In the genomic region with DNA sequence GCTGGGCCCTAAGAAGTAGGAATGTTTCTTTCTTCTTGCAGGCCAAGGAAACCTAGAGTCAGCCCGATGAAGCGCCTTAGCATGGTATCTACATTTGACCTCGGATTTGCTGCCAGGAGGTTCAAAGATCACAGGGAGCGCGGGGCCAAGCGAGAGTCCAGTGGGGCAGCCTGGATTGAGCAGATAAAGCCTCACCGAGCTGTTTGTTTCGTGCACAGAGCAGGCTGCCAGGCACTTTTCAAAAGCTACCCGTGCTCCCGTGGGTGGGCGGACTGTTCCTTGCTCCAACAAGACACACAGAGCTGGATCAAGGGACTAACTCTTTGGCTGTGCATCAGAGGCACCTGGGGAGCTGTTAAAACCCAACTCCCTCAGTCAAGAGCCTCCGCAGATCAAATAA, we compare ENCODE assay signal across 12 mouse cellular contexts. TPM values are rescaled to one million over a fixed set of nuclear protein-coding genes. Genes with fewer than 3 reads are reported as not detected.
A peak's percentile ranks its signal among the peaks of the same experiment; 100 is the strongest.
DNase-seq lines count a peak whose midpoint lies in the region; ATAC-seq and TF ChIP-seq lines count a peak whose summit lies in the region.
"Had no signal": no experiment of that assay in that cellular context is flagged by ENCODE, and none has a peak within 500 bp of the region (broad histone marks: within the 10 kb centered on the region; RNA-seq: fewer than 3 reads in every experiment).

No protein-coding gene starts in this region.

- H3K27me3 ChIP-seq in heart, postnatal 0 days (ENCODE audit: control insufficient read depth, insufficient read depth, low read length) = peaks cover 16% of the 10 kb centered on the region
- H3K27me3 ChIP-seq in embryonic facial prominence, embryonic 13.5 days = peaks cover 5% of the 10 kb centered on the region; the same call in 1 of the 2 replicates
- no peaks in the 10 kb centered on the region for H3K27me3 ChIP-seq in liver, embryonic 16.5 days (ENCODE audit: control insufficient read depth, insufficient read depth, low read depth, low read length)
- no peaks in the 10 kb centered on the region for H3K27me3 ChIP-seq in forebrain, embryonic 15.5 days

- no peaks in the 10 kb centered on the region for H3K9me3 ChIP-seq in heart, postnatal 0 days (replicated peaks; ENCODE audit: control insufficient read depth, low read length)
- no peaks in the 10 kb centered on the region for H3K9me3 ChIP-seq in embryonic facial prominence, embryonic 13.5 days
- no peaks in the 10 kb centered on the region for H3K9me3 ChIP-seq in liver, embryonic 16.5 days (replicated peaks; ENCODE audit: control insufficient read depth, low read length)
- no peaks in the 10 kb centered on the region for H3K9me3 ChIP-seq in forebrain, embryonic 15.5 days

- H3K4me1 ChIP-seq in heart, postnatal 0 days (ENCODE audit: control insufficient read depth, insufficient read depth) = peaks cover 8% of the 10 kb centered on the region
- peaks cover 67% of the 10 kb centered on the region for H3K4me1 ChIP-seq in embryonic facial prominence, embryonic 13.5 days
- no peaks in the 10 kb centered on the region for H3K4me1 ChIP-seq in liver, embryonic 16.5 days (ENCODE audit: control insufficient read depth, low read depth, low read length)
- peaks cover 23% of the 10 kb centered on the region for H3K4me1 ChIP-seq in forebrain, embryonic 15.5 days

- no peak overlapping the region for H3K9ac ChIP-seq in heart, postnatal 0 days (replicated peaks; ENCODE audit: low read depth, low read length)
- H3K9ac ChIP-seq in embryonic facial prominence, embryonic 13.5 days = 0 out of 2 replicates have a peak overlapping the region, but pooled peaks have one; percentile 32
- H3K9ac ChIP-seq in liver, embryonic 16.5 days (ENCODE audit: low read depth, low read length) = no peak overlapping the region
- no peak overlapping the region for H3K9ac ChIP-seq in forebrain, embryonic 15.5 days (replicated peaks)

- no peak overlapping the region for H3K4me3 ChIP-seq in heart, postnatal 0 days (ENCODE audit: low read depth, low read length)
- no peak overlapping the region for H3K4me3 ChIP-seq in embryonic facial prominence, embryonic 13.5 days
- H3K4me3 ChIP-seq in liver, embryonic 16.5 days (ENCODE audit: low read depth, low read length) = no peak overlapping the region
- no peak overlapping the region for H3K4me3 ChIP-seq in forebrain, embryonic 15.5 days
- H3K4me3 ChIP-seq: myocyte had no signal

- peak overlapping the region; percentile 21; the same call in 1 of the 2 replicates for H3K4me2 ChIP-seq in heart, postnatal 0 days (ENCODE audit: low read depth, low read length)
- no peak overlapping the region for H3K4me2 ChIP-seq in embryonic facial prominence, embryonic 13.5 days
- H3K4me2 ChIP-seq in liver, embryonic 16.5 days (ENCODE audit: low read depth, low read length) = 0 out of 2 replicates have a peak overlapping the region, but pooled peaks have one; percentile 30
- no peak overlapping the region for H3K4me2 ChIP-seq in forebrain, embryonic 15.5 days (replicated peaks)

- TF ChIP-seq EP300 in heart, postnatal 0 days (IDR thresholded peaks at IDR 0.05; ENCODE audit: low read depth) = no peak

- no peak for TF ChIP-seq CTCF in heart, postnatal 0 days (IDR thresholded peaks at IDR 0.05; ENCODE audit: low read depth)

- H3K36me3 ChIP-seq in heart, postnatal 0 days (replicated peaks; ENCODE audit: control insufficient read depth, insufficient read depth, low read length) = no peaks in the 10 kb centered on the region
- no peaks in the 10 kb centered on the region for H3K36me3 ChIP-seq in embryonic facial prominence, embryonic 13.5 days
- no peaks in the 10 kb centered on the region for H3K36me3 ChIP-seq in liver, embryonic 16.5 days (ENCODE audit: control insufficient read depth, insufficient read depth)
- H3K36me3 ChIP-seq in forebrain, embryonic 15.5 days = no peaks in the 10 kb centered on the region

- ATAC-seq in heart, postnatal 0 days (ENCODE audit: insufficient read depth, low read depth) = no peak
- ATAC-seq in embryonic facial prominence, embryonic 13.5 days (ENCODE audit: insufficient number of reproducible peaks, insufficient read depth, low FRiP score, low TSS enrichment, low read depth) = no peak
- ATAC-seq in liver, embryonic 16.5 days (ENCODE audit: low read depth) = peak; percentile 71
- ATAC-seq in forebrain, embryonic 15.5 days (replicated peaks) = no peak
- ATAC-seq in monocyte, adult 5-6 weeks (replicated peaks; ENCODE audit: insufficient number of reproducible peaks, low FRiP score, low TSS enrichment, poor library complexity, severe bottlenecking) = no peak
- ATAC-seq: inflammation-experienced regulatory T-cells, adult 6 months had no signal

- H3K27ac ChIP-seq in heart, postnatal 0 days (ENCODE audit: low read depth) = 0 out of 2 replicates have a peak overlapping the region, but pooled peaks have one; percentile 27
- no peak overlapping the region for H3K27ac ChIP-seq in embryonic facial prominence, embryonic 13.5 days
- peak overlapping the region; percentile 55; the same call in 1 of the 2 replicates for H3K27ac ChIP-seq in liver, embryonic 16.5 days (ENCODE audit: low read length)
- no peak overlapping the region for H3K27ac ChIP-seq in forebrain, embryonic 15.5 days (replicated peaks)

- no peak for DNase-seq in heart, postnatal 0 days (ENCODE audit: low spot score)
- DNase-seq in heart, postnatal 4 days = no peak
- DNase-seq in kidney, adult 9 months = peak; percentile 69
- DNase-seq: cerebellum, postnatal 36 days; gastrocnemius, postnatal 14 days; retina, postnatal 1 day had no signal

- 40% methylated on average over 12 of the region's 12 CpGs for WGBS in heart, postnatal 0 days
- 64% methylated on average over 12 of the region's 12 CpGs for WGBS in embryonic facial prominence, embryonic 13.5 days
- WGBS in liver, embryonic 16.5 days (ENCODE audit: insufficient replicate concordance) = 37% methylated on average over 12 of the region's 12 CpGs
- 54% methylated on average over 12 of the region's 12 CpGs for WGBS in forebrain, embryonic 15.5 days

RNA-seq across cellular contexts. Expression of gene Eln, which starts 3.1 kb away (rescaled TPM):
- total RNA-seq in heart, postnatal 0 days (2014; rRNA removed; ENCODE audit: low replicate concordance) = 313 and 411 TPM in 2 replicates
- 362 and 388 TPM in 2 replicates for polyA plus RNA-seq in heart, postnatal 0 days (2015; fragmentation: Nextera tagmentation; extraction: Ambion mirVana)
- 1,000 to 10,000 TPM in 1 of 2 experiments, 100 to 1,000 TPM in 1; 932 to 1,129 TPM for total RNA-seq in heart, postnatal 4 days (2021)
- 81.1 and 93.0 TPM in 2 replicates for polyA plus RNA-seq in embryonic facial prominence, embryonic 13.5 days (2015; fragmentation: Nextera tagmentation; extraction: Ambion mirVana)
- 3.5 and 5.7 TPM in 2 replicates for polyA plus RNA-seq in liver, embryonic 16.5 days (2015; fragmentation: Nextera tagmentation; extraction: Ambion mirVana)
- 7.7 and 7.8 TPM in 2 replicates for polyA plus RNA-seq in forebrain, embryonic 15.5 days (2015; fragmentation: Nextera tagmentation; extraction: Ambion mirVana)
- total RNA-seq in monocyte, adult 5-6 weeks (2017) = not detected in 3 replicates

RNA-seq across cellular contexts. Expression of gene Limk1, which starts 55.6 kb away (rescaled TPM):
- 6.9 and 12.1 TPM in 2 replicates for total RNA-seq in heart, postnatal 0 days (2014; rRNA removed; ENCODE audit: low replicate concordance)
- polyA plus RNA-seq in heart, postnatal 0 days (2015; fragmentation: Nextera tagmentation; extraction: Ambion mirVana) = 2.4 TPM in 2 replicates
- 10 to 100 TPM; 13.5 to 14.9 TPM for total RNA-seq in heart, postnatal 4 days (2021)
- polyA plus RNA-seq in embryonic facial prominence, embryonic 13.5 days (2015; fragmentation: Nextera tagmentation; extraction: Ambion mirVana) = 11.6 and 11.9 TPM in 2 replicates
- 0.93 and 0.99 TPM in 2 replicates for polyA plus RNA-seq in liver, embryonic 16.5 days (2015; fragmentation: Nextera tagmentation; extraction: Ambion mirVana)
- polyA plus RNA-seq in forebrain, embryonic 15.5 days (2015; fragmentation: Nextera tagmentation; extraction: Ambion mirVana) = 16.0 and 16.9 TPM in 2 replicates
- 5.1 to 31.9 TPM (median 6.9 TPM) in 3 replicates for total RNA-seq in monocyte, adult 5-6 weeks (2017)

Comparison
In these comparisons a context has a peak if more than half of its experiments do, and no peak if none do; other contexts are left out.
1. H3K27ac ChIP-seq: peak in heart, postnatal 0 days (single experiment) and liver, embryonic 16.5 days (single experiment); none in embryonic facial prominence, embryonic 13.5 days (single experiment) and forebrain, embryonic 15.5 days (single experiment).
2. H3K4me2 ChIP-seq: peak in heart, postnatal 0 days (single experiment) and liver, embryonic 16.5 days (single experiment); none in embryonic facial prominence, embryonic 13.5 days (single experiment) and forebrain, embryonic 15.5 days (single experiment).